Mouse (Mus musculus) heart, adult 2 months (tissue): ENCODE results near the gene Clip2.

ENCODE experiments used
- CTCF ChIP-seq: fragments of 200-600 bp; IDR thresholded peaks from 2 replicates; pipeline ENCODE4 v1.8.1; 2022; ENCODE audit warnings: antibody characterized with exemption, mild to moderate bottlenecking, moderate library complexity
- EP300 ChIP-seq: fragments of 200-500 bp; IDR thresholded peaks from 2 replicates; pipeline ENCODE4 v1.6.1; 2011; ENCODE audit warnings: low read depth, low read length, control low read depth; ENCODE audit not compliant: insufficient read depth
- POLR2A ChIP-seq: fragments of 200-500 bp; IDR thresholded peaks from 2 replicates; pipeline ENCODE4 v1.6.1; 2011; ENCODE audit warnings: mild to moderate bottlenecking, low read depth, low read length, control low read depth; ENCODE audit not compliant: insufficient read depth

DNA sequence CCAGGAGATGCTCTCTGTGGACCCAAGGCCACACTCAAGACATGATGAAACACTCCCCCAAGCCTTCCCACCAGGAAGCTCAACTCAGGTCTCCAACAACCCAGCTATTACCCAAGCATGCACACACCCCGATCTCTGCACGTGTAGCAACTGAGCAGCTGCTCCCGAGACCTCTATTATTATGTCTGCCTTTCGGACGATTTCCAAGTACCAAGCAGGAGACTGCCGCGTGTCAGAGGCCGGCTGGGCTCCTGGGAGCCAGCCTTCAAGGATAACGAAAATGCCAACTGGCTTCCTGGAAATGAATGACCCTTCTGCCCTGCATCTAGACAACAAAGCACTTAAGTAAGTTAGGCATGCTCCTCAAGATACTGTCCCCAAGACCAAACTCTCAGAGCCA lies 97.8 kb downstream of the Clip2 start:
- no peak for TF ChIP-seq CTCF
- TF ChIP-seq POLR2A, result no peak
- TF ChIP-seq EP300, result 0 out of 2 replicates have a peak, but pooled peaks have one; percentile 20
